Mouse (Mus musculus) kidney, adult 8-10 months (tissue): ENCODE measurements at regions not wholly inside any gene's neighbourhood (a gene's known extent, or its start where the extent isn't known, plus 50 kb on each side); places are given as distances from the start of the nearest gene placed in this dataset.

Source experiments
- DNase-seq, 2 experiments: peaks; one replicate each; pipeline ENCODE4 v3.0.0; 2022

DNA sequence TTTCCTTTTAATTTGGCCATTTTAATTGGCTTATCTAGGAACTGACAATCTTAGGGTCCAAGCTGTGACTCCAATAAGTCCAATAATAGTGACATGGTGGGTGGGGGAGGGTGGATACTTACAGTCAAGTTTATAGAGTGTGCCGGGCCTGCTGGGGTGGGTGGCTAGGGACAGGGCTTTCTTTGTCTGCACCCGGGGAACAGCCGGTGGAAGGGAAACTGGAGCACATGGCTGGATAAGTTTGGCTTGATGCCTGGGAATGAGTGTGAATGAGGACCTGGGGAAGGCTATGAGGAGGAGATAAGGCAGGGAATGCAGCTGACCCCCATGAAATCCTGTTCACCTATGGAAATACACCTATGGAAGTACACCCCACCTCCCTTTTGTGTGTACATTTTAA lies 81.7 kb upstream of the Cers4 start:
- no peak for DNase-seq

DNA sequence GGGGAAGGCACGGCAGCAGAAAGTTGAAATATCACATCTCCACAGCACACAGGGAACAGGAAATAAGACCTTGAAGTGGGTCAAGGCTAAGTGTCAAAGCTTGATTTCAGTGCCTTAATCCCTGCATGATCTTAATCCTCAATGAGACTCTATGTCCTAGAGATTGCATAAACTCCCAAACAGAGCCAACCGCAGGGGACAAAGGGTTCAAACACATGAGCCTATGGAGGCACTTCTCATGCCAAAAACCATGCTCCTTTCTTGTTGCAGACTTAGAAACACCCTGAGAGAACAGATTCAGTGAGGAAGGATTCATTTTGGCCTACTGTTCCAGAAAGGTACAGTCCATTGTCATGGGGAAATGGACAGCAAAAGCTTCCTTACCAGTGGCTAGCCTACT lies 81.0 kb upstream of the Cers4 start:
- no peak for DNase-seq

DNA sequence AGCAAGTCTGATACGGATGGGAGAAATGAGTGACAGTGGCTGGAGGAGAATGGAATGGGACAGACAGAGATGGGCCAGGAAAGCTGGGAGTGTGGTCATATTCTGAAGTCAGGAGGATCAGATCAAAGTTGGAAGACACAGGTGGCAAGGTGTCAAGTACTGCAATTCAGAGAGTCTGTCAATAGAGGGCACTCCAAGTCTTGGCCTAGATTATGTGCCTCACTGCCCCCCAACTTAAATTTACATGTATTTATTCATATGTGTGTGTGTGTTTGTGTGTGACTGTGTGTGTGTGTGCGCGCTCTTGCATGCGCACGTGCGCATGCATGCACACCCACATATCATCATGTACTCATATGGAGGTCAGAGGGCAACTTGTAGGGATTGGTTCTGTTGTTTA lies 79.6 kb upstream of the Cers4 start:
- peak; percentile 36 to 37 for DNase-seq

DNA sequence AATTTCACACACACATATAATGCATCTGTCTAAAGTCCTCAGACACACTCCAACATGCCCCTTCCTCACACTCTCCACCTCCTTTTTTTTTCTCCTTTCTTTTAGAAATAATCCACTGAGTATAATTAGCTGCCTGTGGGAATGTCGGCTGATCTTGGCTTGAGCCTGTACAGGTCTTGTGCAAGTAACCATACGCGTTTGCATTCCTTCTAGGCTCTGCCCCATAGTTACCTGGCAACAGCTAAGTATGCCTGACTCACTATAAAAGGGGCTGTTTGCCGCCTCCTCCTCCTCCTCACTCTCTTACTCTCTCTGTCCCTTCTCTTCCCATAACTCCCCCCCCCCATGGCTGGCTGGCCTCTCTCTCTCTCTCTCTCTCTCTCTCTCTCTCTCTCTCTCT lies 79.1 kb upstream of the Cers4 start:
- DNase-seq, result no peak

DNA sequence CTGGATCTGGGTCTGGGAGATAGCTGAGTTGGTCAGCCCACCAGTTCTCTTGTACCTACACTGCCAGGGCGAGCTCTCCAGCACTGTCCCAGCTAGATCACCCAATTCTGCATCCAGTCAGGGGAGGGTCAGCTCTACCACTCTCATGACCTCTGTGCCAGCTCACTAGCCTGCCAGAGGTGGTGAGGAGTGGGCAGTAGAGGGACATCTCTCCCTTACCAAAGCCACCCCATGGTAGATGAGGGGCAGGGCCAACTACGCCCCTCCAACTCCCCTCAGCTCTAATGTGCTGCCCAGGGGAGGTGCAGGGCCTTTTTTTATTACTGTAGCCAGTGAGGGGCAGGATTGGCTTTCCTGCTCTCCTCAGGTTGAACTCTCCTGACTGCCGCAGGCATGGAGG lies 75.7 kb upstream of the Cers4 start:
- no peak for DNase-seq

DNA sequence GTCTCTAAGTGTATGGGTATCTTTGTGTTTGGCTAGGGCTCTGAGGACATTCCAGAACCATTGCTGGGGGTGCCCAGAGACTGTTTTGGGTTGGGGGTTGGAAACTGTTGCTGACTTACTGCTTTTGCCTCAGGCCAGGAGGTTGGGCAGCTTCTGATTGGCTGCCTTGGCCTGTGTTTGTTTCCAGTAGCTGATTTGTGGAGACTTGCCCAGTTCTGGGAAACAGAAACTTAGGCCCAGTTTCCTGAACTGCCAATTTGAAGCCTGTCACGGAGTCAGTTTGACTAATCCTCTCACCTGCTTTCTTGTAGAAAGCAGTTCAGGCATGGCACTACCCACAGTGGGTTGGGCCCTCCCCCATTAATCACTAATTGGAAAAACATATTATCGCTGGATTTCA lies 59.7 kb upstream of the Cers4 start:
- DNase-seq, result peak in 1 of 2 experiments; percentile 29

DNA sequence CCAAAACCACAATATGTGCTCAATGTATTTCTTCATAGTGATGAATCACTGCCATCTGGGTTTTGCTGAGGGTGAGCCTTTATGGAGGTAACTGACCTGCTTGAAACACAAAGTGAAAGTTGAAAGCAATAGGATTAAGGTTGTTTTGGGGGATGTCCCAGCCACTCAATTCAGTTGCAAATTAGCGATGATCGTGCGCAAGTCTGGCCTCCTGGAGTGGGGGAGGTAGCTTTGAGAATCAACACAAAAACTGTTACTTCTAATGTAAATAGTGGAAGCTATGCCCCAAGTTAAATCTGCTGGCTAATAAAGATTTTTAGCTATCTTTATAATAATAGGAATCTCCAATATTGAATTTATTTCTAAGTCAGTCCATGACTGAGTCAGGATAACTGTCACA lies 56.3 kb upstream of the Cers4 start:
- DNase-seq, result no peak
